Mouse (Mus musculus): ENCODE results near the gene Gm20708.
"Not testable (repeated sequence)": the region's sequence is repeated elsewhere in the genome, so short reads cannot be mapped to it uniquely, and the experiment has no call there.

Gm20708 gene

GRCm38 (mm10) chr11:117810401-117811046, 1.1 kb downstream of the Gm20708 start:
- peak; percentile 78 for DNase-seq (ENCODE audit: low spot score)

GRCm38 (mm10) chr11:117813867-117814266, 4.4 kb downstream of the Gm20708 start:
- DNase-seq (ENCODE audit: low spot score) = no peak

- no peak for DNase-seq (ENCODE audit: low spot score)
Observed at GRCm38 (mm10) chr11:117814704-117815366, 5.4 kb downstream of the Gm20708 start.

GRCm38 (mm10) chr11:117815850-117816249, 6.4 kb downstream of the Gm20708 start:
- DNase-seq (ENCODE audit: low spot score) = not testable (repeated sequence)

GRCm38 (mm10) chr11:117816389-117816996, 7.0 kb downstream of the Gm20708 start:
- DNase-seq (ENCODE audit: low spot score) = no peak

GRCm38 (mm10) chr11:117819095-117819494, 9.6 kb downstream of the Gm20708 start:
- DNase-seq (ENCODE audit: low spot score) = no peak

- no peak for DNase-seq (ENCODE audit: low spot score)
Observed at GRCm38 (mm10) chr11:117820173-117820572, 10.7 kb downstream of the Gm20708 start.

- no peak for DNase-seq (ENCODE audit: low spot score)
Observed at GRCm38 (mm10) chr11:117821868-117822267, 12.4 kb downstream of the Gm20708 start.

GRCm38 (mm10) chr11:117822728-117823241, 13.3 kb downstream of the Gm20708 start:
- no peak for DNase-seq (ENCODE audit: low spot score)

- no peak for DNase-seq (ENCODE audit: low spot score)
Observed at GRCm38 (mm10) chr11:117823411-117823810, 13.9 kb downstream of the Gm20708 start.

- peak; percentile 79 for DNase-seq (ENCODE audit: low spot score)
Observed at GRCm38 (mm10) chr11:117824060-117824969, 14.8 kb downstream of the Gm20708 start.

GRCm38 (mm10) chr11:117825333-117826101, 16.0 kb downstream of the Gm20708 start, which contains the start of the genes Afmid and Tk1:
Gene Afmid (plus strand): TSS chr11:117825924.
Gene Tk1 (minus strand): TSS chr11:117826092.
- DNase-seq (ENCODE audit: low spot score) = peak; percentile 84

GRCm38 (mm10) chr11:117826164-117826563, 16.7 kb downstream of the Gm20708 start:
- DNase-seq (ENCODE audit: low spot score) = no peak

- DNase-seq (ENCODE audit: low spot score) = no peak
Observed at GRCm38 (mm10) chr11:117826916-117827315, 17.4 kb downstream of the Gm20708 start.

GRCm38 (mm10) chr11:117827386-117827785, 17.9 kb downstream of the Gm20708 start:
- DNase-seq (ENCODE audit: low spot score) = no peak

GRCm38 (mm10) chr11:117828149-117828887, 18.9 kb downstream of the Gm20708 start:
- no peak for DNase-seq (ENCODE audit: low spot score)

- DNase-seq (ENCODE audit: low spot score) = no peak
Observed at GRCm38 (mm10) chr11:117828888-117829604, 19.6 kb downstream of the Gm20708 start.

- no peak for DNase-seq (ENCODE audit: low spot score)
Observed at GRCm38 (mm10) chr11:117829671-117830215, 20.3 kb downstream of the Gm20708 start.

- DNase-seq (ENCODE audit: low spot score) = no peak
Observed at GRCm38 (mm10) chr11:117830401-117830800, 20.9 kb downstream of the Gm20708 start.
